Comparison of ENCODE assay signal across 9 mouse cellular contexts in genomic region chr5:143470421-143471164, GRCm38 (mm10). TPM values are rescaled to one million over a fixed set of nuclear protein-coding genes. Genes with fewer than 3 reads are reported as not detected.
A peak's percentile ranks its signal among the peaks of the same experiment; 100 is the strongest.
DNase-seq lines count a peak whose midpoint lies in the region; ATAC-seq and TF ChIP-seq lines count a peak whose summit lies in the region.
"Had no signal": no experiment of that assay in that cellular context is flagged by ENCODE, and none has a peak within 500 bp of the region (broad histone marks: within the 10 kb centered on the region; RNA-seq: fewer than 3 reads in every experiment).

No protein-coding gene starts in this region.

- peak overlapping the region; percentile 59 for H3K27ac ChIP-seq in bone marrow, adult 2 months (ENCODE audit: control insufficient read depth, insufficient read depth, low read depth, low read length, poor library complexity)
- H3K27ac ChIP-seq in liver, embryonic 15.5 days (replicated peaks), result 0 out of 2 replicates have a peak overlapping the region, but pooled peaks have one; percentile 30
- peak overlapping the region; percentile 56; the same call in 1 of the 2 replicates for H3K27ac ChIP-seq in stomach, embryonic 16.5 days (ENCODE audit: low read length)
- H3K27ac ChIP-seq: limb, embryonic 15.5 days had no signal

- DNase-seq in left cerebral cortex, postnatal 25 days (ENCODE audit: low spot score in 2 of 2), result peak; percentile 57 to 74
- no peak for DNase-seq in left cerebral cortex, adult 18-20 months (ENCODE audit: low spot score in 2 of 2)
- DNase-seq in cerebellum, postnatal 36 days, result peak; percentile 77 to 80
- peak; percentile 52 to 64 for DNase-seq in heart, postnatal 14 days
- DNase-seq in thymus, adult 18-20 months, result no peak

- 26% methylated on average over 15 of the region's 15 CpGs for WGBS in bone marrow, adult 2 months
- WGBS in liver, embryonic 15.5 days (ENCODE audit: insufficient replicate concordance), result 43% methylated on average over 15 of the region's 15 CpGs
- WGBS in stomach, embryonic 16.5 days, result 70% methylated on average over 15 of the region's 15 CpGs

- H3K4me2 ChIP-seq in liver, embryonic 15.5 days, result no peak overlapping the region
- H3K4me2 ChIP-seq in stomach, embryonic 16.5 days (ENCODE audit: low read depth, low read length), result no peak overlapping the region
- H3K4me2 ChIP-seq: limb, embryonic 15.5 days had no signal

- TF ChIP-seq CTCF in bone marrow, adult 2 months (IDR thresholded peaks at IDR 0.05; ENCODE audit: control insufficient read depth, insufficient read depth, low read length), result no peak

- ATAC-seq in liver, embryonic 15.5 days (ENCODE audit: insufficient read depth), result no peak; the same call in 1 of the 2 replicates
- peak; percentile 51; the same call in 1 of the 2 replicates for ATAC-seq in stomach, embryonic 16.5 days (ENCODE audit: insufficient read depth, low FRiP score)

- H3K4me1 ChIP-seq in bone marrow, adult 2 months (ENCODE audit: control insufficient read depth, insufficient read depth, low read length), result peaks cover 6% of the 10 kb centered on the region; the same call in 1 of the 2 replicates
- H3K4me1 ChIP-seq in liver, embryonic 15.5 days (replicated peaks), result peaks cover 23% of the 10 kb centered on the region
- H3K4me1 ChIP-seq in stomach, embryonic 16.5 days (ENCODE audit: control insufficient read depth, insufficient read depth, low read length), result peaks cover 3% of the 10 kb centered on the region; the same call in 1 of the 2 replicates

- H3K9ac ChIP-seq in liver, embryonic 15.5 days, result no peak overlapping the region
- H3K9ac ChIP-seq in stomach, embryonic 16.5 days (ENCODE audit: low read length), result no peak overlapping the region
- H3K9ac ChIP-seq: limb, embryonic 15.5 days had no signal

- intact Hi-C loops in left cerebral cortex, postnatal 25 days (cut with DNase I), result loop anchor here (10.0 kb wide), 1 partner anchor 506 kb away; the partner anchor contains the start of gene Fscn1
- intact Hi-C loops in heart, postnatal 14 days (cut with DNase I), result no loop called here

- H3K4me3 ChIP-seq in bone marrow, adult 2 months (replicated peaks; ENCODE audit: control insufficient read depth, low read depth, low read length), result no peak overlapping the region
- no peak overlapping the region for H3K4me3 ChIP-seq in liver, embryonic 15.5 days (replicated peaks)
- H3K4me3 ChIP-seq in stomach, embryonic 16.5 days (replicated peaks; ENCODE audit: low read length), result no peak overlapping the region
- H3K4me3 ChIP-seq: limb, embryonic 15.5 days had no signal

- H3K9me3 ChIP-seq in liver, embryonic 15.5 days (replicated peaks), result no peaks in the 10 kb centered on the region
- H3K9me3 ChIP-seq in stomach, embryonic 16.5 days (replicated peaks; ENCODE audit: control insufficient read depth, low read length), result no peaks in the 10 kb centered on the region
- H3K9me3 ChIP-seq: limb, embryonic 15.5 days had no signal

- TF ChIP-seq POLR2A in bone marrow, adult 2 months (IDR thresholded peaks at IDR 0.05; ENCODE audit: borderline replicate concordance, control insufficient read depth, low read depth, low read length), result no peak

- peaks cover 78% of the 10 kb centered on the region for H3K36me3 ChIP-seq in liver, embryonic 15.5 days (replicated peaks)
- peaks cover 2% of the 10 kb centered on the region; the same call in 1 of the 2 replicates for H3K36me3 ChIP-seq in stomach, embryonic 16.5 days (ENCODE audit: control insufficient read depth, insufficient read depth, low read length)

- no peaks in the 10 kb centered on the region for H3K27me3 ChIP-seq in liver, embryonic 15.5 days
- H3K27me3 ChIP-seq in stomach, embryonic 16.5 days (ENCODE audit: control insufficient read depth, insufficient read depth, low read length), result no peaks in the 10 kb centered on the region
- H3K27me3 ChIP-seq: limb, embryonic 15.5 days had no signal

RNA-seq across cellular contexts. Expression of gene Daglb, which starts 6.2 kb away (rescaled TPM):
- total RNA-seq in left cerebral cortex, postnatal 25 days (2021), result 10 to 100 TPM; 26.4 to 32.7 TPM
- 10 to 100 TPM; 31.9 to 33.1 TPM for total RNA-seq in left cerebral cortex, adult 18-20 months (2021)
- 11.3 and 12.4 TPM in 2 replicates for polyA plus RNA-seq in bone marrow, adult 2 months (2011; ENCODE audit: insufficient read depth, insufficient read length, low replicate concordance, missing spikeins)
- 1 to 10 TPM; 7.7 to 7.9 TPM for total RNA-seq in heart, postnatal 14 days (2021)
- 8.3 and 9.3 TPM in 2 replicates for polyA plus RNA-seq in liver, embryonic 15.5 days (2015; fragmentation: Nextera tagmentation; extraction: Ambion mirVana)
- 10.3 and 11.5 TPM in 2 replicates for polyA plus RNA-seq in stomach, embryonic 16.5 days (2015; fragmentation: Nextera tagmentation; extraction: Ambion mirVana)

RNA-seq across cellular contexts. Expression of gene Rac1, which starts 57.2 kb away (rescaled TPM):
- 100 to 1,000 TPM; 354 to 378 TPM for total RNA-seq in left cerebral cortex, postnatal 25 days (2021)
- total RNA-seq in left cerebral cortex, adult 18-20 months (2021), result 100 to 1,000 TPM; 358 to 380 TPM
- polyA plus RNA-seq in bone marrow, adult 2 months (2011; ENCODE audit: insufficient read depth, insufficient read length, low replicate concordance, missing spikeins), result 75.0 and 92.5 TPM in 2 replicates
- 100 to 1,000 TPM; 257 to 259 TPM for total RNA-seq in heart, postnatal 14 days (2021)
- 155 and 162 TPM in 2 replicates for polyA plus RNA-seq in liver, embryonic 15.5 days (2015; fragmentation: Nextera tagmentation; extraction: Ambion mirVana)
- 195 and 223 TPM in 2 replicates for polyA plus RNA-seq in stomach, embryonic 16.5 days (2015; fragmentation: Nextera tagmentation; extraction: Ambion mirVana)

Comparison
In these comparisons a context has a peak if more than half of its experiments do, and no peak if none do; other contexts are left out.
1. DNase-seq: peak in left cerebral cortex, postnatal 25 days (2 of 2), cerebellum, postnatal 36 days (2 of 2) and heart, postnatal 14 days (2 of 2); none in left cerebral cortex, adult 18-20 months (0 of 2) and thymus, adult 18-20 months (0 of 2).
2. Peak in every context shown above with its lines, with median percentiles within 50 percentile points of each other: H3K27ac ChIP-seq.